Mouse (Mus musculus) neural tube, embryonic 10.5 days (tissue): ENCODE measurements around the gene Cdk18.

ENCODE experiments used
- DNase-seq: peaks from one replicate; pipeline ENCODE4 v3.0.0-alpha.2; 2017; ENCODE audit warnings: low spot score; ENCODE audit errors: extremely low spot score

The Cdk18 gene

DNA sequence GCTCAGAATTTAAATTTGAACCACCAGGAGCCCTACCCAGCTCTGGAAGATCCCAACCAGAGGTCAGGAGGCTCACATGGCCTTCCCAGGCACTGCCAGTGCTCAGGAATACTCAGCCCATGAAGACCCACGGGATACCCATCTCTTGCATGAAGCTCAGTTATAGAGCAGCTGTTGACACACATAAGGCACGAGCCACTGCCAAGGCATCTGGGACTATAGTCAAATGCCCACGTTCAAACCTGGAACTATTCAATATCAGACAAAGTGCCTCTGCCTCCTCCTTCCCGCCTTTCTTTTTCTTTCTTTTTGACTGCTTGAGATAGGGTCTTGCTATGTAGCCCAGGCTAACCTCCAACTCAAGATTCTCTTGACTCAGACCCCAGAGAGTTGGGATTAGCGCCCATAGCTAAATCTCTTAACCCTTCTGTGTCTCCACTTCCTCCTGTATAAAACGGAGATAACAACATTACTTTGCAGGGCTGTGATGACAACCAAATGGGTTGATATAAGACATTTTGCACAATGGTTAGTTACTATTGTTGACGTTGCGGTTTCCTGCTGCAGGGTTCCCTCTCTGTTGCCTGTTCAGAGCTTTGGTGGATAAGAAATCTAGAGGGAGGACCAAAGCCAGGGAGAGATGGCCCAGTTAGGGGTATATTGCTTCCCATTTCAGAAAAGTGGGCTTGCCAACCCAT, 73.9 kb downstream of the Cdk18 start:
- no peak for DNase-seq

DNA sequence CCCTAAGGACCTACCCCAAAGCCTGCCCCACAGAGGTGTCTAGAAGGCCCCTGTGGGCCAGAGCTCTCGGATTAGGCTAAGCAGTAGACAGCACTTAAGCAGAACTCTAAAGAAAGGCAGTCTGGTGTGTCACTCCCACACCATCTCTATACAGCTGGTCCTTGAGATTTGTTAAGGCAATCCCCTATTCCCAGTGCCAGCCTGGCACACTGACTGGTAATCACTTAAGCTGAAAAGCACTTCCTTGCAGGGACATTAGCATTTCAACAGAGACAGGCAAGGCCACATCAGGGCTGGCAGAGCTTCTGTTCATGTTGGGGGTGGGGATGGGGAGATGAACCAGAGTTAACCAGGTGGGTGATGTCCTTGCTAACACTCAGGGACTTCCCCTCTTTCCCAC, 74.5 kb downstream of the Cdk18 start:
- DNase-seq: no peak

DNA sequence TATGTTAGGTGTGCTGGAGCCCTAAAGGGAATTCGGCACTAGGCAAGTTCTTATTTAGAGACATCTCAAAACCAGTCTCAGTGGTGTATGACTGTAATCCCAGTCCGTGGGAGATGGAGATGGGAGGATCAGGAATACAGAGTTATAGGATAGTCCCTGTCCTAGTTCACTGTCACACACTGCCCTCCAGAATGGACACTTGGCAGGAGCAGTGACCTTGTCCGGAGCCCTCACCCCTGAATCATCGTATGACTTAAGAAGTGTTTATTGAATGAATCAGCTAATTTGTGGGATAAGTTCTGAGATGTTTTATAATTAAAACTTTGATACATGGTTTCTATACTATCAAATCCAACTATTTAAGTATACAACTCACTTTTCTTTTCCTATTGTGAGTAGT, 76.4 kb downstream of the Cdk18 start:
- DNase-seq: no peak
